Mouse (Mus musculus) myocyte (in vitro differentiated cells): ENCODE measurements around the gene Ddx52. TPM values are rescaled to one million over a fixed set of nuclear protein-coding genes. Genes with fewer than 3 reads are reported as not detected.

Experiments
- H3K27me3 ChIP-seq: one replicate; pipeline ENCODE4 v1.6.1; 2011; ENCODE audit not compliant: control insufficient read depth, insufficient read depth, insufficient read length
- H3K36me3 ChIP-seq: one replicate; pipeline ENCODE4 v1.6.1; 2011; ENCODE audit not compliant: control insufficient read depth, insufficient read depth
- H3K4me2 ChIP-seq: one replicate; pipeline ENCODE4 v1.6.1; 2011; ENCODE audit warnings: low read depth, control low read depth
- H3K4me3 ChIP-seq: one replicate; pipeline ENCODE4 v1.5.1; 2011; ENCODE audit warnings: mild to moderate bottlenecking, control low read depth, moderate library complexity
- H3K79me2 ChIP-seq: one replicate; pipeline ENCODE4 v1.6.1; 2011; ENCODE audit not compliant: control insufficient read depth, insufficient read depth
- H3ac ChIP-seq: one replicate; pipeline ENCODE4 v1.6.1; 2011; ENCODE audit not compliant: control insufficient read depth, insufficient read length
- CEBPB ChIP-seq: IDR thresholded peaks from 2 replicates; pipeline ENCODE4 v1.6.1; 2011; ENCODE audit warnings: mild to moderate bottlenecking, moderate library complexity; ENCODE audit not compliant: poor library complexity, insufficient read depth, severe bottlenecking
- E2F4 ChIP-seq: IDR thresholded peaks from one replicate; pipeline ENCODE4 v1.6.1; 2011; ENCODE audit warnings: mild to moderate bottlenecking, control low read depth, moderate library complexity; ENCODE audit not compliant: insufficient read depth
- MAX ChIP-seq: IDR thresholded peaks from one replicate; pipeline ENCODE4 v1.6.1; 2011; ENCODE audit warnings: low read depth, mild to moderate bottlenecking, control low read depth
- MYOD1 ChIP-seq, 3 experiments: IDR thresholded peaks; one replicate each; pipeline ENCODE4 v1.6.1; 2011; ENCODE audit warnings: control low read depth in 2 of 3, low read depth in 2 of 3, mild to moderate bottlenecking in 2 of 3, moderate library complexity in 1 of 3; ENCODE audit not compliant: insufficient read length in 2 of 3, control insufficient read depth in 1 of 3
- MYOG ChIP-seq, 3 experiments: IDR thresholded peaks; one replicate each; pipeline ENCODE4 v1.6.1; 2011; ENCODE audit warnings: control low read depth in 2 of 3, low read depth in 2 of 3, mild to moderate bottlenecking in 2 of 3; ENCODE audit not compliant: insufficient read length in 2 of 3, control insufficient read depth in 1 of 3, insufficient read depth in 1 of 3
- POLR2A ChIP-seq: IDR thresholded peaks from one replicate; pipeline ENCODE4 v1.6.1; 2011; ENCODE audit warnings: low read depth, mild to moderate bottlenecking, control low read depth, moderate library complexity; ENCODE audit not compliant: insufficient read length
- POLR2AphosphoS2 ChIP-seq: IDR thresholded peaks from one replicate; pipeline ENCODE4 v1.6.1; 2011; ENCODE audit warnings: low read depth, control low read depth; ENCODE audit not compliant: insufficient read length
- REST ChIP-seq: IDR thresholded peaks from one replicate; pipeline ENCODE4 v1.6.1; 2011; ENCODE audit warnings: mild to moderate bottlenecking, control low read depth, moderate library complexity; ENCODE audit not compliant: insufficient read depth, insufficient read length
- SRF ChIP-seq: IDR thresholded peaks from one replicate; pipeline ENCODE4 v1.6.1; 2011; ENCODE audit warnings: low read depth; ENCODE audit not compliant: control insufficient read depth, insufficient read length
- TCF12 ChIP-seq: IDR thresholded peaks from one replicate; pipeline ENCODE4 v1.6.1; 2011; ENCODE audit warnings: mild to moderate bottlenecking, control low read depth; ENCODE audit not compliant: poor library complexity, insufficient read depth, severe bottlenecking
- TCF3 ChIP-seq: IDR thresholded peaks from one replicate; pipeline ENCODE4 v1.6.1; 2011; ENCODE audit warnings: low read depth, control low read depth; ENCODE audit not compliant: insufficient read length
- USF1 ChIP-seq: IDR thresholded peaks from one replicate; pipeline ENCODE4 v1.6.1; 2011; ENCODE audit warnings: low read depth, mild to moderate bottlenecking, control low read depth, moderate library complexity
- polyA plus RNA-seq: library from polyadenylated mRNA; unstranded; fragments of >200 nt; fragmentation: generic; extraction: Trizol; gene quantifications from one replicate; pipeline ENCODE4 v1.2.1, GENCODE M21; 2012; ENCODE audit warnings: missing spikeins

Gene Ddx52
- polyA plus RNA-seq, 1 experiment, result 12.1 TPM

- H3K79me2 ChIP-seq, result no peaks in the 10 kb centered on the region
- H3ac ChIP-seq, result no peak overlapping the region
- H3K36me3 ChIP-seq, result peaks cover 29% of the 10 kb centered on the region
- TF ChIP-seq REST, result no peak
- no peak for TF ChIP-seq CEBPB
- no peak for TF ChIP-seq MYOD1 (IDR thresholded peaks at IDR 0.05; ENCODE audit: control insufficient read depth in 1 of 3, insufficient read length in 2 of 3, low read depth in 2 of 3)
- TF ChIP-seq MYOG (IDR thresholded peaks at IDR 0.05; ENCODE audit: control insufficient read depth in 1 of 3, insufficient read depth in 1 of 3, insufficient read length in 2 of 3, low read depth in 2 of 3), result no peak
- no peak for TF ChIP-seq TCF12
- no peak for TF ChIP-seq SRF
- TF ChIP-seq POLR2A, result no peak
- TF ChIP-seq USF1, result no peak
- TF ChIP-seq TCF3, result no peak
- TF ChIP-seq MAX, result no peak
- no peak for TF ChIP-seq E2F4
- TF ChIP-seq POLR2AphosphoS2, result no peak
- H3K27me3 ChIP-seq, result no peaks in the 10 kb centered on the region
- H3K4me3 ChIP-seq, result no peak overlapping the region
- H3K4me2 ChIP-seq, result no peak overlapping the region
Observed at GRCm38 (mm10) chr11:84001257-84001656, 59.4 kb downstream of the Ddx52 start.

- Histone ChIP-seq H3K79me2 (no peaks in the 10 kb centered on the region), H3K36me3 (peaks cover 20% of the 10 kb centered on the region), H3K27me3 (no peaks in the 10 kb centered on the region), H3K4me2 (no peak overlapping the region), H3K4me3 (no peak overlapping the region), H3ac (no peak overlapping the region)
- TF ChIP-seq E2F4 (no peak), USF1 (no peak)
Observed at GRCm38 (mm10) chr11:84003986-84004385, 62.1 kb downstream of the Ddx52 start.

DNA sequence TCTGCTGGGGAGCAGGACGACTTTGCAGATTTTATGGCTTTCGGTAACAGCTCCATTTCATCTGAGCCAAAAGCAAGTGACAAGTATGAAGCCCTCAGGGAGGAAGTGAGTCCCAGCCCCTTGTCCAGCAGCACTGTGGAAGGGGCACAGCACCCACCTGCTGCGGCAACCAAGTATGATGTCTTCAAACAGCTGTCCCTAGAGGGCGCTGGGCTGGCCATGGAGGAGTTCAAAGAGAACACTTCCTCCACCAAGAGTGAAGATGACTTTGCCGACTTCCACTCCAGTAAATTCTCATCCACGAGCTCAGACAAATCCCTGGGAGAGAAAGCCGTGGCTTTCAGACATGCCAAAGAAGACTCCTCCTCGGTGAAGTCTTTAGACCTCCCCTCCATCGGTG, 67.1 kb downstream of the Ddx52 start:
- H3K4me3 ChIP-seq, result no peak overlapping the region
- H3ac ChIP-seq, result no peak overlapping the region
- TF ChIP-seq CEBPB (no peak), REST (no peak), MAX (no peak), TCF12 (no peak), POLR2AphosphoS2 (no peak), POLR2A (no peak), MYOD1 (IDR thresholded peaks at IDR 0.05; ENCODE audit: control insufficient read depth in 1 of 3, insufficient read length in 2 of 3, low read depth in 2 of 3) (no peak), TCF3 (no peak), SRF (no peak)
- no peaks in the 10 kb centered on the region for H3K79me2 ChIP-seq
- H3K36me3 ChIP-seq, result peaks cover 18% of the 10 kb centered on the region
- no peaks in the 10 kb centered on the region for H3K27me3 ChIP-seq
- no peak overlapping the region for H3K4me2 ChIP-seq

DNA sequence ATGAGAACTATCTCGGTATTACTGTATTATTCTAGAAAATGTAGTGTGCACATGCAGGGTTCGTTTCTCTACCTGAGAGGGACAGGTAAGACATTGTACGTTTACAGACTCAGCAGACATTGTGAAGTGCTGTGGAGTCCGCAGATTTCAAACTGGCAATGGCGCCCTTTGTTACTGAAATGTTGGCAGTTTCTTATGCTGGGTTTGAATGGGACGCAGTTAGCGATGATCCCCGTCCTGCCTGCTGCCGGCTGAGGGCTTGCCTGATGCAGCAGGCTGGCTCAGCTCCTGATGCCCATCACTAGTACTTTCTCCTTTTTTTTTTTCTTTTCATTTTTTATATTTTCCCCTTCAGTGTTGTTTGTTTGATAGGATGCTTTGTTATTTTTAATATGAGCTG, 68.5 kb downstream of the Ddx52 start:
- Histone ChIP-seq H3K27me3 (no peaks in the 10 kb centered on the region), H3K36me3 (peaks cover 11% of the 10 kb centered on the region), H3K4me2 (no peak overlapping the region), H3K4me3 (no peak overlapping the region), H3K79me2 (no peaks in the 10 kb centered on the region), H3ac (no peak overlapping the region)
- TF ChIP-seq MYOD1 (IDR thresholded peaks at IDR 0.05; ENCODE audit: control insufficient read depth in 1 of 3, insufficient read length in 2 of 3, low read depth in 2 of 3) (no peak), TCF3 (no peak), USF1 (no peak), CEBPB (no peak)

GRCm38 (mm10) chr11:84011050-84011449, 69.2 kb downstream of the Ddx52 start:
- TF ChIP-seq TCF12 (no peak), CEBPB (no peak), MYOD1 (IDR thresholded peaks at IDR 0.05; ENCODE audit: control insufficient read depth in 1 of 3, insufficient read length in 2 of 3, low read depth in 2 of 3) (no peak), POLR2A (no peak), TCF3 (no peak), MYOG (IDR thresholded peaks at IDR 0.05; ENCODE audit: control insufficient read depth in 1 of 3, insufficient read depth in 1 of 3, insufficient read length in 2 of 3, low read depth in 2 of 3) (no peak), SRF (no peak), MAX (no peak), USF1 (no peak), POLR2AphosphoS2 (no peak), E2F4 (no peak), REST (no peak)

DNA sequence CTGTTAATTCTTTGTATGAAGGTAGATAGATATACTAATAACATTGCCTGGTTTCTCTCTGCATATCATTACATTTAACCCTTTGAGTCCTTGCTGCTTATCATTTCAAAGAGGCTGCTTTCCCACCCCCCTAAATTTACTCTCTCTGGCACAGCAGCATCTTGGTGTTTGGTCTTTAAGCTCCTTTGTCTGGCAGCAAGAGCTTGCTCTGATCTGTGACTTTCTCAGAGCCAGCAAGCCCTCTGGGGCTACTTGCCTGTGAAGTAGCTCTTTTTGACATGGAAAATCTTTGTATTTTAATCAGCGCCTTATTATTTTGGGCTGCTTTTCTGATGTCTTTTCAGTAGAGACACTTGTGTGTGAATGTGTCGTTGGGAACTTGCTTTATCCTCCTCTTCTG, 69.7 kb downstream of the Ddx52 start:
- Histone ChIP-seq H3ac (no peak overlapping the region), H3K4me2 (no peak overlapping the region), H3K36me3 (peaks cover 11% of the 10 kb centered on the region), H3K4me3 (no peak overlapping the region), H3K79me2 (no peaks in the 10 kb centered on the region), H3K27me3 (no peaks in the 10 kb centered on the region)
- TF ChIP-seq TCF12, result no peak
- TF ChIP-seq E2F4, result no peak
- no peak for TF ChIP-seq CEBPB
- no peak for TF ChIP-seq SRF
- no peak for TF ChIP-seq MAX
- TF ChIP-seq REST, result no peak
- no peak for TF ChIP-seq POLR2AphosphoS2
- no peak for TF ChIP-seq POLR2A
- TF ChIP-seq TCF3, result no peak
- TF ChIP-seq MYOG (IDR thresholded peaks at IDR 0.05; ENCODE audit: control insufficient read depth in 1 of 3, insufficient read depth in 1 of 3, insufficient read length in 2 of 3, low read depth in 2 of 3), result no peak
- TF ChIP-seq MYOD1 (IDR thresholded peaks at IDR 0.05; ENCODE audit: control insufficient read depth in 1 of 3, insufficient read length in 2 of 3, low read depth in 2 of 3), result no peak
- no peak for TF ChIP-seq USF1

More at GRCm38 (mm10) chr11:84011050-84011449, 69.2 kb downstream of the Ddx52 start:
- H3K4me2 ChIP-seq, result no peak overlapping the region
- no peak overlapping the region for H3K4me3 ChIP-seq
- no peaks in the 10 kb centered on the region for H3K27me3 ChIP-seq
- H3ac ChIP-seq, result no peak overlapping the region
- H3K36me3 ChIP-seq, result peaks cover 11% of the 10 kb centered on the region
- H3K79me2 ChIP-seq, result no peaks in the 10 kb centered on the region
